Mouse (Mus musculus) stomach, embryonic 14.5 days (tissue): ENCODE measurements around the gene Olfr155. TPM values are rescaled to one million over a fixed set of nuclear protein-coding genes. Genes with fewer than 3 reads are reported as not detected.

Experiments
- ATAC-seq: fragments of 200-750 bp; cut with Nextera tagmentation; 2 replicates; pipeline ENCODE4 v1.8.0; 2017; ENCODE audit warnings: low read depth, moderate TSS enrichment; ENCODE audit not compliant: insufficient number of reproducible peaks, insufficient read depth, low FRiP score
- H3K27ac ChIP-seq: fragments of 300-500 bp; sonication (generic); 2 replicates; pipeline ENCODE4 v1.5.1; 2014; ENCODE audit warnings: mild to moderate bottlenecking, low read length, moderate library complexity, mixed read lengths
- H3K27me3 ChIP-seq: fragments of 300-500 bp; sonication (generic); 2 replicates; pipeline ENCODE4 v1.6.1; 2014; ENCODE audit warnings: low read length, control low read depth, mixed read lengths; ENCODE audit not compliant: control insufficient read depth, insufficient read depth
- H3K36me3 ChIP-seq: fragments of 300-500 bp; sonication (generic); 2 replicates; pipeline ENCODE4 v1.6.1; 2014; ENCODE audit warnings: mild to moderate bottlenecking, control low read depth, low read length, moderate library complexity, mixed read lengths; ENCODE audit not compliant: control insufficient read depth, insufficient read depth
- H3K4me1 ChIP-seq: fragments of 300-500 bp; sonication (generic); 2 replicates; pipeline ENCODE4 v1.6.1; 2014; ENCODE audit warnings: low read length, control low read depth, mixed read lengths; ENCODE audit not compliant: control insufficient read depth, insufficient read depth
- H3K4me2 ChIP-seq: fragments of 300-500 bp; sonication (generic); replicated peaks from 2 replicates; pipeline ENCODE4 v1.6.1; 2014; ENCODE audit warnings: low read depth, low read length, control low read depth
- H3K4me3 ChIP-seq: fragments of 300-500 bp; sonication (generic); 2 replicates; pipeline ENCODE4 v1.5.1; 2014; ENCODE audit warnings: low read depth, low read length, control low read depth
- H3K9ac ChIP-seq: fragments of 300-500 bp; sonication (generic); replicated peaks from 2 replicates; pipeline ENCODE4 v1.6.1; 2014; ENCODE audit warnings: low read depth, mild to moderate bottlenecking, control low read depth, low read length, moderate library complexity, mixed read lengths
- H3K9me3 ChIP-seq: fragments of 300-500 bp; sonication (generic); 2 replicates; pipeline ENCODE4 v1.6.1; 2016; ENCODE audit warnings: low read depth, low read length, control low read depth; ENCODE audit not compliant: control insufficient read depth
- WGBS: fragments of 180-500 bp; shearing (Covaris S2); extraction: QIAGEN DNeasy Blood & Tissue Kit; methylation state at CpG from one replicate; pipeline ENCODE4 v1.1.7; 2014; 5-methylcytosine and 5-hydroxymethylcytosine counted together
- polyA plus RNA-seq: library from polyadenylated mRNA; unstranded; fragments of >200 nt; fragmentation: Nextera tagmentation; extraction: Ambion mirVana; gene quantifications from 2 replicates; pipeline ENCODE4 v1.2.1, GENCODE M21; 2014

Olfr155 gene
- polyA plus RNA-seq, 1 experiment from 2014 or later: not detected

DNA sequence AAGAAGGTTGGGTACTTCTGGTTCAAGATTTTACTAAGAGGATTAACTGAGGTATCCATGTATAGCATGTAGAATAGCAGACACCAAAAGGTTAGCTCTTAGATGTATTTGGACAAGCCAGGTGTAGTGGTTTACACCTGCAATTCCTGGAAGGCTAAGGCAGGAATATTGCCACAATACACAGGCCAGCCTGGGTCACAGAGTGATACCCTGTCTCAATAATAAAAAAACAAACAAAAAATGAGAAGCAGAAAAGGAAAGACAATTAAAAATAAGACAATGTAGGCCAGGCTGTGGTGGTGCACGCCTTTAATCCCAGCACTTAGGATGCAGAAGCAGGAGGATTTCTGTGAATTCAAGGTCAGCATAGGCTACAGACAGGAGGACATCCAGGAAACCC is 25.9 kb downstream of the Olfr155 start:
- peaks cover 5% of the 10 kb centered on the region for H3K4me1 ChIP-seq
- H3K36me3 ChIP-seq: no peaks in the 10 kb centered on the region
- H3K4me3 ChIP-seq: no peak overlapping the region
- H3K9ac ChIP-seq: no peak overlapping the region
- no peaks in the 10 kb centered on the region for H3K27me3 ChIP-seq
- H3K27ac ChIP-seq: no peak overlapping the region
- H3K4me2 ChIP-seq: no peak overlapping the region
- WGBS: 87% methylated on average over 1 of the region's 1 CpGs
- ATAC-seq: no peak
- no peaks in the 10 kb centered on the region for H3K9me3 ChIP-seq

DNA sequence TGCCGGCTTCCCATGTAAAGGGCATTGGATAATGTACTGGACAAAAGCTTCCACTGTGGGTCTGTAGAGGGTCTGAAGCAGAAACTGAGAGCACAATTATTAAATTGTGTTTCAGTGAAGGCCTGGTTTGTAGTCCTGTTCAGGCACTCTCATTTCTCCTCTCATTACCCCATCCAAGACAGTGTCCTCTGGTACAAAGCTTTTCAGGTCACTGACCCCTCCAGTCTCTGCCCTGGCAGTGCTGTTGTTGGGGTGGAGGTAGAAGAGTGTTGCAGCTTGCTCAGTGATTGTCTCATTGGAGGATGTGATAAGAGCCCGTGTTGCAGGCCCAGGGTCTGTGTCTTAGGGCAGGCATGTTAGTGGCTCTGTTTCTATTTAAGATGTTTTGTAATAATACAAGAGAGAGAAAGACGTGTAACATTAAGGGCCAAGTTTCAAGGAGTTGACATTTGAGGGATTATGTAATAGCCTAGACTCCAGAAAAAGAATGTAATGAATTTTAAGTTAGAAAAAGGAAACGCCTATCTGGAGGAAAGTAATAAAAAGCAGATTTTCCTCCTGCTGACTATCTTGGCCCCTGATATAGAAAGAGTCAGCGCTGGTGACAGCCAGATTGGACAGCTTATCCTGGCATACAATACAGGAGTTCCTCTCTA is 26.9 kb downstream of the Olfr155 start:
- no peak overlapping the region for H3K9ac ChIP-seq
- WGBS: 33% methylated on average over 5 of the region's 5 CpGs
- H3K27me3 ChIP-seq: no peaks in the 10 kb centered on the region
- H3K4me3 ChIP-seq: no peak overlapping the region
- peaks cover 5% of the 10 kb centered on the region for H3K4me1 ChIP-seq
- no peak overlapping the region for H3K4me2 ChIP-seq
- peak overlapping the region; percentile 58; the same call in 1 of the 2 replicates for H3K27ac ChIP-seq
- no peaks in the 10 kb centered on the region for H3K9me3 ChIP-seq
- ATAC-seq: no peak
- no peaks in the 10 kb centered on the region for H3K36me3 ChIP-seq

GRCm38 (mm10) chr4:43879566-43879965 is 28.2 kb downstream of the Olfr155 start:
- Histone ChIP-seq H3K4me1 (peaks cover 9% of the 10 kb centered on the region), H3K9me3 (no peaks in the 10 kb centered on the region), H3K27me3 (no peaks in the 10 kb centered on the region), H3K4me3 (no peak overlapping the region), H3K27ac (no peak overlapping the region), H3K36me3 (no peaks in the 10 kb centered on the region), H3K9ac (no peak overlapping the region), H3K4me2 (no peak overlapping the region)
- WGBS: 78% methylated on average over 6 of the region's 6 CpGs
- ATAC-seq: no peak

GRCm38 (mm10) chr4:43884196-43884595 is 32.8 kb downstream of the Olfr155 start:
- Histone ChIP-seq H3K4me3 (no peak overlapping the region), H3K27ac (no peak overlapping the region), H3K36me3 (no peaks in the 10 kb centered on the region), H3K4me1 (0 out of 2 replicates have a peak, but pooled peaks cover 5% of the 10 kb centered on the region), H3K27me3 (no peaks in the 10 kb centered on the region), H3K4me2 (no peak overlapping the region), H3K9ac (no peak overlapping the region), H3K9me3 (no peaks in the 10 kb centered on the region)
- ATAC-seq: no peak
- 29% methylated on average over 4 of the region's 4 CpGs for WGBS

DNA sequence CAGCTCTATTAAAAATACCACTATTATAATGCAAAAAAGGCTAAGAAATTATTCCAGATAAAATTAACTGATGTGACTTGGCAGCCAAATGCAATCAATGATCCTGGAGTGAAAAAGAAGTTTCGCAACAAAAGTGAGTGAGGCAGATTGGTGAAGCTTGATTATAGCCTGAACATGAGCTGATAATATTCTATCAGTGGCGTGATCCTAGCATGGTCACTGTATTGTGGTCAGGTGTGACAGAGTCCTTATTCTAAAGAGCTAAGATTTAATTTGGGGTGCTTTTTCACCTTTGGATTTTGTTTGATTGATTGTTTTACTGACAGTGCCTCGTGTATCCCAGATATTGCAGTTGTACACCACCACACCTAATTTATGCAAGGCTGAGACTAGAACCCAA is 39.9 kb downstream of the Olfr155 start:
- no peak overlapping the region for H3K4me3 ChIP-seq
- no peak for ATAC-seq
- H3K27me3 ChIP-seq: no peaks in the 10 kb centered on the region
- H3K4me2 ChIP-seq: no peak overlapping the region
- H3K27ac ChIP-seq: no peak overlapping the region
- no peaks in the 10 kb centered on the region for H3K9me3 ChIP-seq
- 80% methylated on average over 3 of the region's 3 CpGs for WGBS
- no peaks in the 10 kb centered on the region for H3K36me3 ChIP-seq
- no peak overlapping the region for H3K9ac ChIP-seq
- no peaks in the 10 kb centered on the region for H3K4me1 ChIP-seq

GRCm38 (mm10) chr4:43897209-43897608 is 45.8 kb downstream of the Olfr155 start:
- no peaks in the 10 kb centered on the region for H3K4me1 ChIP-seq
- no peak overlapping the region for H3K27ac ChIP-seq
- no peaks in the 10 kb centered on the region for H3K9me3 ChIP-seq
- no peak for ATAC-seq
- H3K4me2 ChIP-seq: no peak overlapping the region
- H3K9ac ChIP-seq: no peak overlapping the region
- peaks cover 8% of the 10 kb centered on the region; the same call in 1 of the 2 replicates for H3K36me3 ChIP-seq
- H3K27me3 ChIP-seq: no peaks in the 10 kb centered on the region
- H3K4me3 ChIP-seq: no peak overlapping the region

- ATAC-seq: no peak
- 26% methylated on average over 8 of the region's 8 CpGs for WGBS
These were observed 47.8 kb downstream of the Olfr155 start for GRCm38 (mm10) chr4:43899197-43899596.

DNA sequence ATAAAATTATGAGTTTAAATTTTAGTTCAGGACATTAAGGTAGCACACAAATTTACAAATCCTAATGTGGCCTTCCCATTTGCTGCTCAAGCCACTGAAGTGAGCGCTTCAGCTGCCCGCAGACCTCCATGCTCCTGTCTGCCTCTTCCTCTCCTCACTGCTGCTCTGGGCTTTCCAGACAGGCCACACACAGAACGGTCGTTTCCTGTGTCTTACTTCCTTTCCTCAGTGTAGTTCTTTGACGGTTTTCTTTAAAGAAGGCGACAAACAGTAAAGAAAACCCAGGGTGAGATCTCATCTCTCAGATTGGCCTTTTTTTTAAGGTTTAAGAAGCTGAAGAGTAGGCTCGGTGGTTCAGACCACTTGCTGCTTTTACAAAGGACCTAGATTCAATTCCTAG is 52.3 kb downstream of the Olfr155 start:
- H3K27ac ChIP-seq: no peak overlapping the region
- H3K9ac ChIP-seq: no peak overlapping the region
- ATAC-seq: no peak
- H3K27me3 ChIP-seq: no peaks in the 10 kb centered on the region
- H3K4me3 ChIP-seq: no peak overlapping the region
- H3K9me3 ChIP-seq: no peaks in the 10 kb centered on the region
- H3K36me3 ChIP-seq: peaks cover 4% of the 10 kb centered on the region; the same call in 1 of the 2 replicates
- no peak overlapping the region for H3K4me2 ChIP-seq
- H3K4me1 ChIP-seq: no peaks in the 10 kb centered on the region
- 82% methylated on average over 7 of the region's 7 CpGs for WGBS

More at GRCm38 (mm10) chr4:43899197-43899596, 47.8 kb downstream of the Olfr155 start:
- H3K27me3 ChIP-seq: no peaks in the 10 kb centered on the region
- no peak overlapping the region for H3K27ac ChIP-seq
- H3K9me3 ChIP-seq: no peaks in the 10 kb centered on the region
- H3K4me1 ChIP-seq: no peaks in the 10 kb centered on the region
- H3K4me2 ChIP-seq: no peak overlapping the region
- no peak overlapping the region for H3K9ac ChIP-seq
- H3K4me3 ChIP-seq: no peak overlapping the region
- H3K36me3 ChIP-seq: peaks cover 8% of the 10 kb centered on the region; the same call in 1 of the 2 replicates

DNA sequence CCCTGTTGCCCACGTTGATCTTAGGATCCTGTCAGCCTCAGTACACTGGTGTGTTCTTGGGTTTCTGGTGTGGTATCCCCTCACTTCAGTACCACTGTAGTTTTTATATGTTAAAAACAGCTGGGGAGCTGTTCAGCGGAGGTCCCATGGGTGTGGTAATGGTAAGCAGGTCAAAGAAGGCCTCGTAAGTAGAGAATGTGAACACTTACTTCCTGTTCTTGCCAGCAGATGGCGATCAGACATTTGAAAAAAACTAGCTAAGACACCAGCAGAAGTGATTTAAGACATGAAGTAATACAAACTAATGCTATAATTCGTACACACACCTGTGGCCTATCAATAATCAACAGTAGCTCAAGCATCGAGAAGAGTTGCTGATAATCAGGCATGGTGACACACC is 55.1 kb downstream of the Olfr155 start:
- H3K4me1 ChIP-seq: no peaks in the 10 kb centered on the region
- H3K4me3 ChIP-seq: no peak overlapping the region
- H3K9ac ChIP-seq: no peak overlapping the region
- no peaks in the 10 kb centered on the region for H3K27me3 ChIP-seq
- no peaks in the 10 kb centered on the region for H3K9me3 ChIP-seq
- no peak for ATAC-seq
- H3K4me2 ChIP-seq: no peak overlapping the region
- WGBS: 25% methylated on average over 6 of the region's 6 CpGs
- peaks cover 8% of the 10 kb centered on the region for H3K36me3 ChIP-seq
- no peak overlapping the region for H3K27ac ChIP-seq
